Mouse (Mus musculus) forebrain, postnatal 0 days (tissue): ENCODE measurements around the gene Adipor2. TPM values are rescaled to one million over a fixed set of nuclear protein-coding genes. Genes with fewer than 3 reads are reported as not detected.

Experiments
- ATAC-seq: fragments of 200-750 bp; cut with Nextera tagmentation; 2 replicates; pipeline ENCODE4 v1.8.0; 2017; ENCODE audit warnings: mild to moderate bottlenecking, moderate library complexity
- DNase-seq: peaks from one replicate; pipeline ENCODE4 v3.0.0-alpha.2; 2015
- H3K27ac ChIP-seq: fragments of 300-500 bp; sonication (generic); 2 replicates; pipeline ENCODE4 v1.5.1; 2014; ENCODE audit warnings: low read depth, mild to moderate bottlenecking, antibody characterized with exemption, low read length, moderate library complexity, mixed read lengths
- H3K27me3 ChIP-seq: fragments of 300-500 bp; sonication (generic); 2 replicates; pipeline ENCODE4 v1.6.1; 2014; ENCODE audit warnings: mild to moderate bottlenecking, low read length, mixed read lengths; ENCODE audit not compliant: insufficient read depth
- H3K36me3 ChIP-seq: fragments of 300-500 bp; sonication (generic); 2 replicates; pipeline ENCODE4 v1.6.1; 2014; ENCODE audit warnings: mild to moderate bottlenecking, moderate library complexity; ENCODE audit not compliant: insufficient read depth
- H3K4me1 ChIP-seq: fragments of 300-500 bp; sonication (generic); 2 replicates; pipeline ENCODE4 v1.6.1; 2014; ENCODE audit warnings: antibody characterized with exemption; ENCODE audit not compliant: insufficient read depth
- H3K4me2 ChIP-seq: fragments of 300-500 bp; sonication (generic); 2 replicates; pipeline ENCODE4 v1.6.1; 2014; ENCODE audit warnings: low read depth, mild to moderate bottlenecking, moderate library complexity
- H3K4me3 ChIP-seq: fragments of 300-500 bp; sonication (generic); 2 replicates; pipeline ENCODE4 v1.5.1; 2014; ENCODE audit warnings: low read depth, low read length, mixed read lengths
- H3K9ac ChIP-seq: fragments of 300-500 bp; sonication (generic); 2 replicates; pipeline ENCODE4 v1.6.1; 2014; ENCODE audit warnings: mild to moderate bottlenecking
- H3K9me3 ChIP-seq: fragments of 300-500 bp; sonication (generic); 2 replicates; pipeline ENCODE4 v1.6.1; 2016; ENCODE audit warnings: low read length
- CTCF ChIP-seq: sonication (generic); IDR thresholded peaks from 2 replicates; pipeline ENCODE4 v1.5.1; 2016; ENCODE audit warnings: antibody characterized with exemption, control low read depth, low read depth
- WGBS: fragments of 180-500 bp; shearing (Covaris S2); extraction: QIAGEN DNeasy Blood & Tissue Kit; methylation state at CpG from one replicate; pipeline ENCODE4 v1.1.7; 2014; 5-methylcytosine and 5-hydroxymethylcytosine counted together
- polyA plus RNA-seq: library from polyadenylated mRNA; unstranded; fragments of >200 nt; fragmentation: Nextera tagmentation; extraction: Ambion mirVana; gene quantifications from 2 replicates; pipeline ENCODE4 v1.2.1, GENCODE M21; 2015
- total RNA-seq: library from RNA; depleted of rRNA; stranded (reverse); fragments of >200 nt; gene quantifications from 2 replicates; pipeline ENCODE4 v1.2.3, GENCODE M21; 2014

Gene Adipor2
- total and polyA plus RNA-seq, 2 experiments from 2014 or later, result 34.0 to 46.9 TPM

GRCm38 (mm10) chr6:119333202-119333601 is 84.3 kb downstream of the Adipor2 start:
- Histone ChIP-seq H3K9ac (no peak overlapping the region), H3K4me2 (no peak overlapping the region), H3K4me3 (no peak overlapping the region), H3K36me3 (no peaks in the 10 kb centered on the region), H3K4me1 (peaks cover 24% of the 10 kb centered on the region), H3K27ac (no peak overlapping the region), H3K27me3 (no peaks in the 10 kb centered on the region), H3K9me3 (no peaks in the 10 kb centered on the region)
- no peak for DNase-seq
- ATAC-seq, result no peak
- TF ChIP-seq CTCF, result no peak
- 40% methylated on average over 3 of the region's 3 CpGs for WGBS

GRCm38 (mm10) chr6:119332111-119332510 is 85.4 kb downstream of the Adipor2 start:
- Histone ChIP-seq H3K27me3 (no peaks in the 10 kb centered on the region), H3K27ac (no peak overlapping the region), H3K36me3 (no peaks in the 10 kb centered on the region), H3K4me3 (no peak overlapping the region), H3K4me1 (peaks cover 34% of the 10 kb centered on the region), H3K9me3 (no peaks in the 10 kb centered on the region), H3K4me2 (no peak overlapping the region), H3K9ac (no peak overlapping the region)
- DNase-seq, result no peak
- ATAC-seq, result no peak
- WGBS, result 4% methylated on average over 1 of the region's 1 CpGs
- TF ChIP-seq CTCF, result no peak

- Histone ChIP-seq H3K36me3 (no peaks in the 10 kb centered on the region), H3K27ac (peak within 1 kb of the TSS; percentile 74), H3K9ac (peak within 1 kb of the TSS; percentile 74), H3K4me1 (peaks cover 34% of the 10 kb centered on the region), H3K27me3 (no peaks in the 10 kb centered on the region), H3K9me3 (no peaks in the 10 kb centered on the region), H3K4me3 (peak within 1 kb of the TSS; percentile 62), H3K4me2 (peak within 1 kb of the TSS; percentile 78)
- DNase-seq, result peak; percentile 82
- no peak for TF ChIP-seq CTCF
- 1% methylated on average over 30 of the region's 31 CpGs for WGBS
- ATAC-seq, result peak; percentile 59
Measured at GRCm38 (mm10) chr6:119330506-119330905, 87.0 kb downstream of the Adipor2 start, which contains the start of gene Lrtm2. Lrtm2 (minus strand) TSS chr6:119330766.

- Histone ChIP-seq H3K4me3 (peak overlapping the region; percentile 62), H3K9me3 (no peaks in the 10 kb centered on the region), H3K27me3 (no peaks in the 10 kb centered on the region), H3K4me2 (peak overlapping the region; percentile 78), H3K4me1 (peaks cover 34% of the 10 kb centered on the region), H3K36me3 (no peaks in the 10 kb centered on the region), H3K27ac (peak overlapping the region; percentile 74), H3K9ac (peak overlapping the region; percentile 74)
- 13% methylated on average over 6 of the region's 6 CpGs for whole genome bisulfite sequencing
- no peak for TF ChIP-seq CTCF
- ATAC-seq (peak; percentile 34), DNase-seq (peak; percentile 52)
Measured at GRCm38 (mm10) chr6:119329936-119330335, 87.6 kb downstream of the Adipor2 start.

DNA sequence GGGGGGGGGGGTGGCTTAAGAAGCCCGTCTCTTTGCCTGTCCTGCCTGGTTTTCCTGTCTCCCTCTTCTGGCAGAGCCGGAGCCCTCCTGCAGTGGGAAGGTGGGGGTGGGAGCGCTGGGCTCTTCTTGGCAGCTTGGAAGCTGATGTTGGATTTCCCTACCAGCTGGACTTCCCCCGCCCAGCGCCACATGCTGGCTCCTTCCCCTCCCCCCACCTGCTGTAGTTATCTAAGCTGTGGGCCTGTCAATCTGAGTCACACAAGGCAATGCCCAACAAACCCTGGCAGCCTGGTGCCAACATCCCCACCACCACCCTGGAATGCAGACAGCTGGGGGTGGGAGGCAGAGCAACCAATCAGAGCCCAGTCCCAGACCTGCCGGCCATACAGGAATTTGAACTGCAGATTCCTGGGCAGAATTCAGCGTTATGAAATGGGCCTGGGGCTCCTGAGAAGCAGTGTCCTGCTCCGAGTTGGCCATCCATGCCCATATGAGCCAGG is 88.2 kb downstream of the Adipor2 start:
- peak overlapping the region; percentile 62 for H3K4me3 ChIP-seq
- 0% methylated on average over 8 of the region's 8 CpGs for WGBS
- DNase-seq (peak; percentile 87), ATAC-seq (peak; percentile 91)
- TF ChIP-seq CTCF, result peak; percentile 55
- peaks cover 34% of the 10 kb centered on the region for H3K4me1 ChIP-seq
- H3K9ac ChIP-seq, result peak overlapping the region; percentile 74
- H3K9me3 ChIP-seq, result no peaks in the 10 kb centered on the region
- H3K27ac ChIP-seq, result peak overlapping the region; percentile 74
- no peaks in the 10 kb centered on the region for H3K27me3 ChIP-seq
- no peaks in the 10 kb centered on the region for H3K36me3 ChIP-seq
- peak overlapping the region; percentile 78 for H3K4me2 ChIP-seq

GRCm38 (mm10) chr6:119328521-119329115 is 88.9 kb downstream of the Adipor2 start:
- H3K4me3 ChIP-seq, result peak overlapping the region; percentile 62
- ATAC-seq, result peak; percentile 28
- DNase-seq, result no peak
- peak overlapping the region; percentile 74 for H3K27ac ChIP-seq
- peak overlapping the region; percentile 74 for H3K9ac ChIP-seq
- peaks cover 34% of the 10 kb centered on the region for H3K4me1 ChIP-seq
- H3K27me3 ChIP-seq, result no peaks in the 10 kb centered on the region
- WGBS, result 14% methylated on average over 11 of the region's 11 CpGs
- no peaks in the 10 kb centered on the region for H3K36me3 ChIP-seq
- no peak for TF ChIP-seq CTCF
- no peaks in the 10 kb centered on the region for H3K9me3 ChIP-seq
- H3K4me2 ChIP-seq, result peak overlapping the region; percentile 78

DNA sequence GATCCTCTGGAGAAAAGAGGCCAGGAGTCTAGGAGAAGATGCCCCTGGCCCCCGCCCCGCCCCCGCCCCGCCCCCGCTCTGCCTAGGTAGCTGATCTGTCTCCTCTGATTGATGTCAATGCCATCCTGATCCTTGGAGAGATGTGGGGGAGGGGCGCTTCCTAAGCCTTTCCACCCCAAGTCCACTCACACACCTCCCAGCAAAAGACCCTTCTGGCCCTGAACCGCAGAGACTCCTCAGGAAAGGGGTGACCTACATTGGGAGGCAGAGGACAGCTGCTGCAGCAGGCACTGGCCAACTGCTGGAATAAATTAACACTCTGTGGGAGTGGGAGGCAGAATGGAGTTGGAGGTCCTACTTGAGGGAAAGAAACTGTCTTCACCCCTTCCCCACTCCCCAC is 91.0 kb downstream of the Adipor2 start:
- H3K9me3 ChIP-seq, result no peaks in the 10 kb centered on the region
- no peaks in the 10 kb centered on the region for H3K27me3 ChIP-seq
- peaks cover 5% of the 10 kb centered on the region; the same call in 1 of the 2 replicates for H3K36me3 ChIP-seq
- peaks cover 34% of the 10 kb centered on the region for H3K4me1 ChIP-seq
- no peak overlapping the region for H3K27ac ChIP-seq
- H3K4me2 ChIP-seq, result no peak overlapping the region
- TF ChIP-seq CTCF, result no peak
- no peak overlapping the region for H3K4me3 ChIP-seq
- ATAC-seq (no peak), DNase-seq (no peak)
- 69% methylated on average over 7 of the region's 7 CpGs for WGBS
- no peak overlapping the region for H3K9ac ChIP-seq
